In the genomic region with DNA sequence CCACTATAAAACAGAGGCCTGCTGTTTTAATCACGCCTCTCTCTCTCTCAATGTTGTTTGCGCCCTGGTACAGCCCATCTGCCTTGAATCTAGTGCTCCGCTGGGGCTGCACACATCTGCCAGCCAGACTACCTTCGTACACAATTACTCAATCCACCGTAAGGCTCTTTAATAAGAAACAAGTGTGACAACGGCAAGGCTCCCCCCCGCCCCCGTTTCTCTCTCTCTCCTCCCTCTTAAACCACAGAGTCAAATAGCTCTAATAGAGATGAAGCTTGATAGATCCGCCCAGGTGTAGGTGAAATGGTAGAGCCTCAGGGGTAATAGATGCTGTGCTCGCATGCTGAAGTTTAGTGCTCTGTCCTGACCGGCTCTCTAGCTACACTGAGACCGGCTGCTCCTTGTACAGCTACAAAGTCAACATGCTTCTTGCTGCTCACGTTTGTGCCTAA, we compare ENCODE assay signal across 10 mouse cellular contexts. TPM values are rescaled to one million over a fixed set of nuclear protein-coding genes. Genes with fewer than 3 reads are reported as not detected.
DNase-seq lines count a peak whose midpoint lies in the region; ATAC-seq and TF ChIP-seq lines count a peak whose summit lies in the region.
"Had no signal": no experiment of that assay in that cellular context is flagged by ENCODE, and none has a peak within 500 bp of the region (broad histone marks: within the 10 kb centered on the region; RNA-seq: fewer than 3 reads in every experiment).

A gene (plus strand): TSS at position 174 of the 452 bp plus-strand sequence.

- H3K27me3 ChIP-seq in heart, embryonic 13.5 days (replicated peaks) = no peaks in the 10 kb centered on the region
- no peaks in the 10 kb centered on the region for H3K27me3 ChIP-seq in forebrain, postnatal 0 days (ENCODE audit: insufficient read depth, low read length)
- no peaks in the 10 kb centered on the region for H3K27me3 ChIP-seq in midbrain, embryonic 10.5 days (ENCODE audit: low read depth, poor library complexity, severe bottlenecking)
- H3K27me3 ChIP-seq: CH12.LX had no signal

- no peak within 1 kb of the TSS for H3K9ac ChIP-seq in heart, embryonic 13.5 days
- H3K9ac ChIP-seq in forebrain, postnatal 0 days = no peak within 1 kb of the TSS

- ATAC-seq in heart, embryonic 13.5 days (ENCODE audit: extremely low read depth, insufficient number of reproducible peaks, low FRiP score, low TSS enrichment) = no peak
- no peak for ATAC-seq in forebrain, postnatal 0 days
- no peak for ATAC-seq in megakaryocyte progenitor cell, adult 5-6 weeks (replicated peaks; ENCODE audit: poor library complexity)
- no peak for ATAC-seq in CD4-positive, CD25-positive, alpha-beta regulatory T cell, adult 4 months

- TF ChIP-seq CTCF in forebrain, postnatal 0 days (IDR thresholded peaks at IDR 0.05; ENCODE audit: low read depth) = no peak

- no peak within 1 kb of the TSS for H3K27ac ChIP-seq in heart, embryonic 13.5 days (replicated peaks)
- H3K27ac ChIP-seq in forebrain, postnatal 0 days (ENCODE audit: low read depth, low read length) = no peak within 1 kb of the TSS
- H3K27ac ChIP-seq in midbrain, embryonic 10.5 days (replicated peaks) = 0 out of 2 replicates have a peak within 1 kb of the TSS, but pooled peaks have one; percentile 34

- no peaks in the 10 kb centered on the region for H3K4me1 ChIP-seq in heart, embryonic 13.5 days
- no peaks in the 10 kb centered on the region for H3K4me1 ChIP-seq in forebrain, postnatal 0 days (ENCODE audit: insufficient read depth)
- no peaks in the 10 kb centered on the region for H3K4me1 ChIP-seq in midbrain, embryonic 10.5 days

- H3K4me3 ChIP-seq in heart, embryonic 13.5 days = no peak within 1 kb of the TSS
- H3K4me3 ChIP-seq in forebrain, postnatal 0 days (ENCODE audit: low read depth, low read length) = no peak within 1 kb of the TSS
- H3K4me3 ChIP-seq in midbrain, embryonic 10.5 days = no peak within 1 kb of the TSS
- H3K4me3 ChIP-seq: erythroblast, embryonic 14.5 days had no signal

- 65% methylated on average over 13 of the region's 13 CpGs for WGBS in heart, embryonic 13.5 days
- WGBS in forebrain, postnatal 0 days = 48% methylated on average over 13 of the region's 13 CpGs
- 55% methylated on average over 13 of the region's 13 CpGs for WGBS in midbrain, embryonic 10.5 days

- H3K36me3 ChIP-seq in heart, embryonic 13.5 days = no peaks in the 10 kb centered on the region
- H3K36me3 ChIP-seq in forebrain, postnatal 0 days (ENCODE audit: insufficient read depth) = no peaks in the 10 kb centered on the region
- no peaks in the 10 kb centered on the region for H3K36me3 ChIP-seq in midbrain, embryonic 10.5 days

- no peaks in the 10 kb centered on the region for H3K9me3 ChIP-seq in heart, embryonic 13.5 days
- no peaks in the 10 kb centered on the region for H3K9me3 ChIP-seq in forebrain, postnatal 0 days (ENCODE audit: low read length)
- H3K9me3 ChIP-seq in midbrain, embryonic 10.5 days (replicated peaks) = no peaks in the 10 kb centered on the region

- DNase-seq in heart, adult 9 months (ENCODE audit: low spot score in 2 of 2) = no peak
- DNase-seq in Muller cell, postnatal 12 days (ENCODE audit: inconsistent ontology term) = peak; percentile 12
- no peak for DNase-seq in forebrain, postnatal 0 days
- peak; percentile 35 for DNase-seq in midbrain, embryonic 10.5 days (ENCODE audit: low spot score)
- no peak for DNase-seq in T-cell, adult 2 months (ENCODE audit: low spot score)

- H3K4me2 ChIP-seq in heart, embryonic 13.5 days = peak within 1 kb of the TSS; percentile 22; the same call in 1 of the 2 replicates
- no peak within 1 kb of the TSS for H3K4me2 ChIP-seq in forebrain, postnatal 0 days (ENCODE audit: low read depth)

RNA-seq across cellular contexts. Expression of the gene that starts here (rescaled TPM):
- polyA plus RNA-seq in heart, embryonic 13.5 days (2015; fragmentation: Nextera tagmentation; extraction: Ambion mirVana) = 14.4 and 14.5 TPM in 2 replicates
- 24.5 and 32.8 TPM in 2 replicates for total RNA-seq in forebrain, postnatal 0 days (2014; rRNA removed)
- polyA plus RNA-seq in forebrain, postnatal 0 days (2015; fragmentation: Nextera tagmentation; extraction: Ambion mirVana) = 10.1 and 12.5 TPM in 2 replicates
- 15.8 and 16.7 TPM in 2 replicates for polyA plus RNA-seq in midbrain, embryonic 10.5 days (2016; fragmentation: Nextera tagmentation; extraction: Ambion mirVana)
- not detected in 2 replicates for total RNA-seq in megakaryocyte progenitor cell, adult 5-6 weeks (2015)
- total RNA-seq in megakaryocyte progenitor cell, adult 5-6 weeks (2017) = not detected in 2 replicates
- polyA plus RNA-seq in CD4-positive, CD25-positive, alpha-beta regulatory T cell, adult 4 months (2017; shearing (Covaris generic)) = under 1 TPM in 1 of 2 experiments, not detected in 1; 0.52 TPM
- total RNA-seq: CH12.LX had no signal

Comparison
In these comparisons a context has a peak if more than half of its experiments do, and no peak if none do; other contexts are left out.
1. RNA of the gene that starts here (total RNA-seq): 24.5 to 32.8 TPM in forebrain, postnatal 0 days; not detected in megakaryocyte progenitor cell, adult 5-6 weeks; every median in the first group is over 10 times any median in the second.
2. DNase-seq: peak in Muller cell, postnatal 12 days (single experiment) and midbrain, embryonic 10.5 days (single experiment); none in heart, adult 9 months (0 of 2), forebrain, postnatal 0 days (single experiment) and T-cell, adult 2 months (single experiment).